In the genomic region with DNA sequence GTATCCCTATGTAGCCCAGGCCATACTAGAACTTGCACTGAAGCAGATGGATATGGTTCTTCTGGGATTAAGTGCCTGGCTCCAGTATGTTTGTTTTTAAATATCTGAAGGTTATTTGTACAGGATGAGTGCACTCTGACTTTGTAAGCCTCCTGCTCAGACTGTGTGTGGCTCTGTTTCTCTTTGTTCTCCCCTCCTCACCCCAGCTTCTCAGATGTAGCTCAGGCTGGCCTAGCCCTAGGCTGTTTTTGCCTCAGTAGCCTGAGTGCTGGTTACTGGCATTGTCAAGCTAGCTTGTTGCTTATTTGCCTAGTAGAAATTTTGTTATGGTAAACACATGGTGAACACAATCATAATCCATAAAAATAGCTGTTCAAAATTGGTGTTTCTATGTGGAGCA, we compare ENCODE assay signal across 15 mouse cellular contexts. TPM values are rescaled to one million over a fixed set of nuclear protein-coding genes. Genes with fewer than 3 reads are reported as not detected.
A peak's percentile ranks its signal among the peaks of the same experiment; 100 is the strongest.
DNase-seq lines count a peak whose midpoint lies in the region; ATAC-seq and TF ChIP-seq lines count a peak whose summit lies in the region.
"Had no signal": no experiment of that assay in that cellular context is flagged by ENCODE, and none has a peak within 500 bp of the region (broad histone marks: within the 10 kb centered on the region; RNA-seq: fewer than 3 reads in every experiment).

No protein-coding gene starts in this region.

- H3K36me3 ChIP-seq in erythroblast, embryonic 14.5 days (ENCODE audit: control insufficient read depth) = peaks cover 47% of the 10 kb centered on the region
- H3K36me3 ChIP-seq in spleen, adult 2 months (ENCODE audit: control insufficient read depth, insufficient read depth, low read length) = peaks cover 4% of the 10 kb centered on the region
- peaks cover 25% of the 10 kb centered on the region for H3K36me3 ChIP-seq in neural tube, embryonic 12.5 days
- 0 out of 2 replicates have a peak, but pooled peaks cover 7% of the 10 kb centered on the region for H3K36me3 ChIP-seq in forebrain, postnatal 0 days (ENCODE audit: insufficient read depth)

- no peak for DNase-seq in layer of hippocampus, adult 2 months (ENCODE audit: low spot score in 2 of 2)
- no peak for DNase-seq in layer of hippocampus, postnatal 10 days (ENCODE audit: low spot score in 2 of 2)
- DNase-seq in spleen, adult 2 months (ENCODE audit: low read depth in 1 of 2, low spot score in 2 of 2) = no peak
- no peak for DNase-seq in spleen, postnatal 36 days (ENCODE audit: low spot score in 2 of 2)
- DNase-seq in forebrain, postnatal 0 days = no peak
- DNase-seq: cerebellum, postnatal 36 days; gastrocnemius, postnatal 36 days; kidney, postnatal 25 days had no signal

- peak overlapping the region; percentile 37; the same call in 1 of the 2 replicates for H3K27ac ChIP-seq in layer of hippocampus, adult 2 months
- 0 out of 2 replicates have a peak overlapping the region, but pooled peaks have one; percentile 15 for H3K27ac ChIP-seq in spleen, adult 2 months (ENCODE audit: insufficient read depth, low read length)
- no peak overlapping the region for H3K27ac ChIP-seq in neural tube, embryonic 12.5 days
- H3K27ac ChIP-seq in forebrain, postnatal 0 days (ENCODE audit: low read depth, low read length) = no peak overlapping the region
- H3K27ac ChIP-seq: embryonic facial prominence, embryonic 15.5 days; hindbrain, embryonic 15.5 days; limb, embryonic 15.5 days had no signal

- H3K4me3 ChIP-seq in erythroblast, embryonic 14.5 days (replicated peaks) = peak overlapping the region; percentile 28
- no peak overlapping the region for H3K4me3 ChIP-seq in layer of hippocampus, adult 2 months
- no peak overlapping the region for H3K4me3 ChIP-seq in spleen, adult 2 months (ENCODE audit: extremely low read depth, insufficient read depth, insufficient read length)
- H3K4me3 ChIP-seq in neural tube, embryonic 12.5 days = no peak overlapping the region
- H3K4me3 ChIP-seq in forebrain, postnatal 0 days (ENCODE audit: low read depth, low read length) = no peak overlapping the region
- H3K4me3 ChIP-seq: embryonic facial prominence, embryonic 15.5 days; hindbrain, embryonic 15.5 days; limb, embryonic 15.5 days had no signal

- no peak for TF ChIP-seq CTCF in layer of hippocampus, adult 2 months (conservative IDR thresholded peaks at IDR 0.05)
- TF ChIP-seq CTCF in spleen, adult 2 months (IDR thresholded peaks at IDR 0.05; ENCODE audit: extremely low read depth, insufficient read depth, insufficient read length, insufficient replicate concordance) = no peak
- TF ChIP-seq CTCF in forebrain, postnatal 0 days (IDR thresholded peaks at IDR 0.05; ENCODE audit: low read depth) = no peak

- H3K9ac ChIP-seq in neural tube, embryonic 12.5 days = no peak overlapping the region
- H3K9ac ChIP-seq in forebrain, postnatal 0 days = no peak overlapping the region
- H3K9ac ChIP-seq: embryonic facial prominence, embryonic 15.5 days; hindbrain, embryonic 15.5 days; limb, embryonic 15.5 days had no signal

- no peak for TF ChIP-seq POLR2A in spleen, adult 2 months (IDR thresholded peaks at IDR 0.05; ENCODE audit: low read depth, low read length)

- peaks cover 6% of the 10 kb centered on the region for H3K9me3 ChIP-seq in erythroblast, embryonic 14.5 days (ENCODE audit: control insufficient read depth, low read length)
- peaks cover 20% of the 10 kb centered on the region for H3K9me3 ChIP-seq in neural tube, embryonic 12.5 days
- H3K9me3 ChIP-seq in forebrain, postnatal 0 days (ENCODE audit: low read length) = no peaks in the 10 kb centered on the region
- H3K9me3 ChIP-seq: embryonic facial prominence, embryonic 15.5 days; hindbrain, embryonic 15.5 days; limb, embryonic 15.5 days had no signal

- peaks cover 53% of the 10 kb centered on the region for H3K4me1 ChIP-seq in erythroblast, embryonic 14.5 days (ENCODE audit: control insufficient read depth)
- peaks cover 14% of the 10 kb centered on the region; the same call in 1 of the 2 replicates for H3K4me1 ChIP-seq in spleen, adult 2 months (ENCODE audit: control insufficient read depth, insufficient read depth, insufficient read length)
- H3K4me1 ChIP-seq in neural tube, embryonic 12.5 days = no peaks in the 10 kb centered on the region
- H3K4me1 ChIP-seq in forebrain, postnatal 0 days (ENCODE audit: insufficient read depth) = no peaks in the 10 kb centered on the region

- H3K4me2 ChIP-seq in neural tube, embryonic 12.5 days (replicated peaks) = 0 out of 2 replicates have a peak overlapping the region, but pooled peaks have one; percentile 20
- H3K4me2 ChIP-seq in forebrain, postnatal 0 days (ENCODE audit: low read depth) = no peak overlapping the region
- H3K4me2 ChIP-seq: embryonic facial prominence, embryonic 15.5 days; hindbrain, embryonic 15.5 days; limb, embryonic 15.5 days had no signal

- no peaks in the 10 kb centered on the region for H3K27me3 ChIP-seq in erythroblast, embryonic 14.5 days (ENCODE audit: control insufficient read depth)
- H3K27me3 ChIP-seq in spleen, adult 2 months (ENCODE audit: control insufficient read depth, insufficient read depth, low read length) = no peaks in the 10 kb centered on the region
- no peaks in the 10 kb centered on the region for H3K27me3 ChIP-seq in neural tube, embryonic 12.5 days (replicated peaks)
- H3K27me3 ChIP-seq in forebrain, postnatal 0 days (ENCODE audit: insufficient read depth, low read length) = no peaks in the 10 kb centered on the region
- H3K27me3 ChIP-seq: embryonic facial prominence, embryonic 15.5 days; hindbrain, embryonic 15.5 days; limb, embryonic 15.5 days had no signal

- ATAC-seq in erythroblast, adult 5-6 weeks (replicated peaks; ENCODE audit: low FRiP score, poor library complexity, severe bottlenecking) = no peak
- no peak for ATAC-seq in neural tube, embryonic 12.5 days (ENCODE audit: low FRiP score, low read depth)
- no peak for ATAC-seq in forebrain, postnatal 0 days
- ATAC-seq: forebrain, embryonic 16.5 days had no signal

RNA-seq across cellular contexts. Expression of a gene that starts 15.7 kb away (rescaled TPM):
- polyA plus RNA-seq in erythroblast, embryonic 14.5 days (2012) = 3.8 and 4.7 TPM in 2 replicates
- 153 and 185 TPM in 2 replicates for total RNA-seq in erythroblast, adult 5-6 weeks (2015; ENCODE audit: low replicate concordance)
- total RNA-seq in erythroblast, adult 5-6 weeks (2017; ENCODE audit: low replicate concordance) = 205 and 233 TPM in 2 replicates
- 100 to 1,000 TPM; 103 to 116 TPM for total RNA-seq in layer of hippocampus, adult 2 months (2021)
- total RNA-seq in layer of hippocampus, postnatal 10 days (2021) = 100 to 1,000 TPM; 139 to 148 TPM
- 30.3 and 32.5 TPM in 2 replicates for polyA plus RNA-seq in spleen, adult 2 months (2012; rRNA removed)
- polyA plus RNA-seq in neural tube, embryonic 12.5 days (2016; fragmentation: Nextera tagmentation; extraction: Ambion mirVana) = 49.2 and 56.4 TPM in 2 replicates
- total RNA-seq in forebrain, postnatal 0 days (2014; rRNA removed) = 35.0 and 54.8 TPM in 2 replicates
- 12.6 and 23.5 TPM in 2 replicates for polyA plus RNA-seq in forebrain, postnatal 0 days (2015; fragmentation: Nextera tagmentation; extraction: Ambion mirVana)

Comparison
In these comparisons a context has a peak if more than half of its experiments do, and no peak if none do; other contexts are left out.
1. H3K27ac ChIP-seq: peak in layer of hippocampus, adult 2 months (single experiment) and spleen, adult 2 months (single experiment); none in neural tube, embryonic 12.5 days (single experiment) and forebrain, postnatal 0 days (single experiment).